Comparison of ENCODE assay signal across 8 mouse cellular contexts in genomic region chr4:150909451-150910156, GRCm38 (mm10). TPM values are rescaled to one million over a fixed set of nuclear protein-coding genes. Genes with fewer than 3 reads are reported as not detected.
DNase-seq lines count a peak whose midpoint lies in the region; ATAC-seq and TF ChIP-seq lines count a peak whose summit lies in the region.

No protein-coding gene starts in this region.

- peak overlapping the region; percentile 61 for H3K9ac ChIP-seq in lung, postnatal 0 days (replicated peaks; ENCODE audit: low read depth)

- peak; percentile 85 for ATAC-seq in frontal cortex, adult (ENCODE audit: low TSS enrichment)
- peak; percentile 90 for ATAC-seq in lung, postnatal 0 days

- peak overlapping the region; percentile 88 for H3K4me3 ChIP-seq in hindbrain, embryonic 10.5 days
- peak overlapping the region; percentile 65 for H3K4me3 ChIP-seq in lung, postnatal 0 days (ENCODE audit: low read depth, low read length)

- peak; percentile 46 for TF ChIP-seq CTCF in lung, postnatal 0 days (IDR thresholded peaks at IDR 0.05)

- H3K4me2 ChIP-seq in lung, postnatal 0 days (replicated peaks; ENCODE audit: low read depth, low read length), result peak overlapping the region; percentile 77

- no peak for TF ChIP-seq EP300 in lung, postnatal 0 days (IDR thresholded peaks at IDR 0.05)

- H3K36me3 ChIP-seq in hindbrain, embryonic 10.5 days, result peaks cover 31% of the 10 kb centered on the region
- peaks cover 6% of the 10 kb centered on the region; the same call in 1 of the 2 replicates for H3K36me3 ChIP-seq in lung, postnatal 0 days (ENCODE audit: insufficient read depth, low read length)

- no peaks in the 10 kb centered on the region for H3K9me3 ChIP-seq in hindbrain, embryonic 10.5 days
- H3K9me3 ChIP-seq in lung, postnatal 0 days (ENCODE audit: low read length), result no peaks in the 10 kb centered on the region

- H3K27me3 ChIP-seq in hindbrain, embryonic 10.5 days (ENCODE audit: insufficient read depth, poor library complexity, severe bottlenecking), result no peaks in the 10 kb centered on the region
- no peaks in the 10 kb centered on the region for H3K27me3 ChIP-seq in lung, postnatal 0 days (replicated peaks; ENCODE audit: insufficient read depth, low read length)

- H3K4me1 ChIP-seq in hindbrain, embryonic 10.5 days (replicated peaks), result peaks cover 34% of the 10 kb centered on the region
- peaks cover 9% of the 10 kb centered on the region; the same call in 1 of the 2 replicates for H3K4me1 ChIP-seq in lung, postnatal 0 days (ENCODE audit: insufficient read depth, low read depth, low read length)

- peak overlapping the region; percentile 93 for H3K27ac ChIP-seq in hindbrain, embryonic 10.5 days
- peak overlapping the region; percentile 78 for H3K27ac ChIP-seq in lung, postnatal 0 days (ENCODE audit: low read length)

- WGBS in hindbrain, embryonic 10.5 days, result under 1% methylated on average over 56 of the region's 56 CpGs
- 7% methylated on average over 50 of the region's 56 CpGs for WGBS in lung, postnatal 0 days

- peak; percentile 84 for DNase-seq in MEL-GATA-1-ER (ENCODE audit: extremely low read depth, low read depth)
- DNase-seq in cerebellum, adult 8-10 months, result peak; percentile 99
- DNase-seq in hindbrain, embryonic 10.5 days (ENCODE audit: low spot score), result peak; percentile 100
- peak; percentile 98 for DNase-seq in layer of hippocampus, adult 9-11 months
- DNase-seq in lung, postnatal 0 days (ENCODE audit: low spot score), result peak; percentile 98
- DNase-seq in ovary, postnatal 14 days (ENCODE audit: low spot score), result peak; percentile 98
- DNase-seq in thymus, postnatal 14 days, result peak; percentile 99

RNA-seq across cellular contexts. Expression of gene Park7, which starts 4.6 kb away (rescaled TPM):
- 449 and 453 TPM in 2 replicates for polyA plus RNA-seq in hindbrain, embryonic 10.5 days (2016; fragmentation: Nextera tagmentation; extraction: Ambion mirVana)
- 229 and 241 TPM in 2 replicates for polyA plus RNA-seq in lung, postnatal 0 days (2015; fragmentation: Nextera tagmentation; extraction: Ambion mirVana)

RNA-seq across cellular contexts. Expression of gene Tnfrsf9, which starts 4.8 kb away (rescaled TPM):
- 0.17 and 0.57 TPM in 2 replicates for polyA plus RNA-seq in hindbrain, embryonic 10.5 days (2016; fragmentation: Nextera tagmentation; extraction: Ambion mirVana)
- 1.1 and 4.4 TPM in 2 replicates for polyA plus RNA-seq in lung, postnatal 0 days (2015; fragmentation: Nextera tagmentation; extraction: Ambion mirVana)

RNA-seq across cellular contexts. Expression of gene Errfi1, which starts 55.9 kb away (rescaled TPM):
- 29.7 and 32.1 TPM in 2 replicates for polyA plus RNA-seq in hindbrain, embryonic 10.5 days (2016; fragmentation: Nextera tagmentation; extraction: Ambion mirVana)
- 104 and 106 TPM in 2 replicates for polyA plus RNA-seq in lung, postnatal 0 days (2015; fragmentation: Nextera tagmentation; extraction: Ambion mirVana)

Comparison
In these comparisons a context has a peak if more than half of its experiments do, and no peak if none do; other contexts are left out.
1. Peak in every context shown above with its lines: DNase-seq, ATAC-seq, H3K4me3 ChIP-seq and H3K27ac ChIP-seq.